Mouse (Mus musculus): Measurements from ENCODE around the gene Pdzrn3. TPM values are rescaled to one million over a fixed set of nuclear protein-coding genes. Genes with fewer than 3 reads are reported as not detected.

The Pdzrn3 gene
- polyA plus RNA-seq (2017; shearing (Covaris generic)) = 0.15 TPM

DNA sequence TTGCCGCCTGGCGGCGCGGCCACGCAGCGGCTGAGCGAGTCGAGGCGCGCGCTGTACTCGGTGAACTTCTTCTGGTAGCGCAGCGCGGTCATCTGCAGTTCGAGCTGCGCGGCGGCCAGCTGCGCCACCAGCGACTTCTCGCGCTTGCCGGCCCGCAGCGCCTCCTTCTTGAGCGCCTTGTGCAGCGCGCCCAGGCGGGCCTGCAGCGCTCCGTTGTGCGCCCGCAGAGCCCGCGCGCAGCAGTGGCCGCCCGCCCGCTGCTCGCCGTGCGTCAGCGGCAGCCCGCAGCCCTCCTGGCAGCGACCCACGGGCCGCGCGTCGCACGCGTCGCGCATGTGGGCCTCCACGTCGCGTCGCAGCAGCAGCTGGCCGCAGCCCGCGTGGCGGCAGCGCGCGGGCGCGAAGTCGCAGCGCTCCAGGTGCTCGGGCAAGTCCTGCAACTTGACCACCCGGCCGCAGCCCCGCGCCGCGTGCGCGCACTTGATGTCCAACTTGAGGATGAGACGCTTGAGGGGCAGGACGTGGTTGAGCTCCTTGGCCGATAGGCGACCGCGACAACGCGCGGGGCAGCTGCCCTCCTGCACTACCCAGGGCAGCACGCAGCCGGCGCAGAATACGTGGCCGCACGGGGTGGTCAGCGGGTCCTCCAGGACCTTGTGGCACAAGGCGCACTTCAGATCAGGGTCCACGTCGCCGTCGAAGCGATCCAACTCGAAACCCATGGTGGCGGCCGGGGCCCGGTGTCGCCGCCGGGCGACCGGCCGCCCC is at the start of gene Pdzrn3:
Gene Pdzrn3 (minus strand): TSS at position 731 of the 768 bp plus-strand sequence.

All from effector memory CD4-positive, alpha-beta T cell, adult 5 months (primary cell).